Mouse (Mus musculus) C3H10T1/2 (cell line): ENCODE data around the gene Prss3. TPM values are rescaled to one million over a fixed set of nuclear protein-coding genes. Genes with fewer than 3 reads are reported as not detected.

ENCODE experiments used
- polyA plus RNA-seq, 2 experiments: library from polyadenylated mRNA; unstranded; fragments of >200 nt; fragmentation: generic; extraction: Trizol; gene quantifications; one replicate each; pipeline ENCODE4 v1.2.1; 2012; ENCODE audit warnings: missing spikeins in 2 of 2

The Prss3 gene
- polyA plus RNA-seq = not detected

DNA sequence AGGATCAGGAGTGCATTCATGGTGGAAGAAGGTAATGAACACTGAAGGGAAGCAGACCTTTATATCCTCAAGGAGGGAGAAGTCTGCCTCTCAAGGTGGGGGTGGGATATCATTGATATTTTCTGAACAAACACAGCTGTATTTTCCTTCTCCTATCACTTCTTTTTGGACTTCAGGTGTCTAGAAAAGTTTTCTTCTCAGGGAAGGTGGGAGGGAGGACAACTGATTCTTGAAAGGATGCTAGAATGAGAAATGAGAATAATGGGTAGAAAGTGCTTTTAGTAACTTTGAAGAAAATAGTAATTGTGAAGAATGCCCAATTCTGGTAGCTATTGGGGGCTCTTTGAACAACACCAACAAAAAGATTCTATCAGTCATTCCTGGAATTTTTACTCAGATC is at the start of gene Prss3:
Gene Prss3 (minus strand): TSS at position 101 of the 400 bp plus-strand sequence.

DNA sequence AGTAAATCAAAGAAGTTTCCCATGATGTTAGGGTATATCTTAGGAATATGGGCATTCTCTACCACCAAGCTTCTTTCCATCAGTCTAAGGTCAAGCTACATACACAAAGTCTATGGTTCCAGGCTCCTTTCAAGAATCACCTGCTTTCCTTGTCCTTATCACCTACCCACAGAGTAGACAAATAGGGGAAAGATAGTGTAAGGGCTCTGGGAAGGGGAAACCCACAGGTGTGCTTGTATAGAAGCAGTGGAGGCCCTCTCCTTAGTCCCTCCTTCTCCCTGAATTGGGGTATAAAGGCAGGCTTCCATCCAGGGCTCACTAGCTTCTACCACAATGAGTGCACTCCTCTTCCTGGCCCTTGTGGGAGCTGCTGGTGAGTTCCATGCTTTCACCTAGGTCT is 14.6 kb upstream of the Prss3 start, which contains the start of gene Gm5771:
Gene Gm5771 (plus strand): TSS at position 301 of the 400 bp plus-strand sequence.

DNA sequence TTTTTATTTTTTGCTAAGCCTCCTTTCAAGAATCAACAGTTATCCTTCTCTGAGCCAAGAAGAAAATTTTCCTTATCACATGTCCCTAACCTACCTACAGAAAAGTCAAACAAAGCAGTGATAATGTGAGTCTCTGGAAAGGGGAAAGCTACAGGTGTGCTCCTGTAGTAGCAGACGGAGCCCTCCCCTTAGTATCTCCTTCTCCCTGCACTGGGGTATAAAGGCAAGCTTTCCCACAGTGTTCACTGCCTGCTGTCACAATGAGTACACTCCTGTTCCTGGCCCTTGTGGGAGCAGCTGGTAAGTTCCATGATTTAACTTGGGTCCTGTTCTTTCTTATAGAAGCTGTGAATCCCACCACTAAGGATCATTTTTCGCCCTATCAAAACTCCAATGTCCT is 23.5 kb downstream of the Prss3 start, which contains the start of gene Try10:
Gene Try10 (plus strand): TSS at position 174 of the 400 bp plus-strand sequence.

Other genes starting within 250 kb of the Prss3 start
- not detected for gene Try4, start 75.4 kb downstream of the Prss3 start, polyA plus RNA-seq
- not detected for gene Try5, start 60.8 kb downstream of the Prss3 start, polyA plus RNA-seq
- not detected for gene Try10, start 23.6 kb downstream of the Prss3 start, polyA plus RNA-seq
- not detected for gene Gm5771, start 14.7 kb upstream of the Prss3 start, polyA plus RNA-seq
- gene Gm10334, start 68.5 kb upstream of the Prss3 start, polyA plus RNA-seq = not detected
- gene Prss1, start 81.3 kb upstream of the Prss3 start, polyA plus RNA-seq = not detected
- gene Prss2, start 144.1 kb upstream of the Prss3 start, polyA plus RNA-seq = under 1 TPM in 1 of 2 experiments, not detected in 1; 0.75 TPM
- gene Ephb6, start 227.8 kb upstream of the Prss3 start, polyA plus RNA-seq = 100 to 1,000 TPM in 1 of 2 experiments, 10 to 100 TPM in 1; 19.8 to 104 TPM